Mouse (Mus musculus): ENCODE results near the gene Adam19. TPM values are rescaled to one million over a fixed set of nuclear protein-coding genes. Genes with fewer than 3 reads are reported as not detected.

The Adam19 gene
- polyA plus RNA-seq, 1 experiment: 17.6 TPM

GRCm38 (mm10) chr11:46058916-46059315 is 3.1 kb downstream of the Adam19 start:
- 91% methylated on average over 4 of the region's 4 CpGs for WGBS
- Histone ChIP-seq H3K27ac (ENCODE audit: control insufficient read depth, insufficient read depth, low read depth, low read length, poor library complexity) (no peak overlapping the region), H3K4me3 (replicated peaks; ENCODE audit: control insufficient read depth, low read depth, low read length) (no peak overlapping the region), H3K4me1 (ENCODE audit: control insufficient read depth, insufficient read depth, low read length) (peaks cover 4% of the 10 kb centered on the region)
- no peak for TF ChIP-seq CTCF (IDR thresholded peaks at IDR 0.05; ENCODE audit: control insufficient read depth, insufficient read depth, low read length)
- TF ChIP-seq POLR2A (IDR thresholded peaks at IDR 0.05; ENCODE audit: borderline replicate concordance, control insufficient read depth, low read depth, low read length): no peak

GRCm38 (mm10) chr11:46059887-46060650 is 4.3 kb downstream of the Adam19 start:
- Histone ChIP-seq H3K27ac (ENCODE audit: control insufficient read depth, insufficient read depth, low read depth, low read length, poor library complexity) (no peak overlapping the region), H3K4me1 (ENCODE audit: control insufficient read depth, insufficient read depth, low read length) (peaks cover 4% of the 10 kb centered on the region), H3K4me3 (replicated peaks; ENCODE audit: control insufficient read depth, low read depth, low read length) (no peak overlapping the region)
- TF ChIP-seq POLR2A (IDR thresholded peaks at IDR 0.05; ENCODE audit: borderline replicate concordance, control insufficient read depth, low read depth, low read length) (no peak), CTCF (IDR thresholded peaks at IDR 0.05; ENCODE audit: control insufficient read depth, insufficient read depth, low read length) (peak; percentile 17; the same call in 1 of the 2 replicates)
- 62% methylated on average over 8 of the region's 8 CpGs for WGBS

- H3K27ac ChIP-seq (ENCODE audit: control insufficient read depth, insufficient read depth, low read depth, low read length, poor library complexity): no peak overlapping the region
- TF ChIP-seq POLR2A (IDR thresholded peaks at IDR 0.05; ENCODE audit: borderline replicate concordance, control insufficient read depth, low read depth, low read length) (no peak), CTCF (IDR thresholded peaks at IDR 0.05; ENCODE audit: control insufficient read depth, insufficient read depth, low read length) (no peak)
- H3K4me1 ChIP-seq (ENCODE audit: control insufficient read depth, insufficient read depth, low read length): peaks cover 4% of the 10 kb centered on the region
- WGBS: 58% methylated on average over 5 of the region's 5 CpGs
- no peak overlapping the region for H3K4me3 ChIP-seq (replicated peaks; ENCODE audit: control insufficient read depth, low read depth, low read length)
Measured at GRCm38 (mm10) chr11:46060651-46061020, 4.8 kb downstream of the Adam19 start.

GRCm38 (mm10) chr11:46061776-46062445 is 6.1 kb downstream of the Adam19 start:
- Histone ChIP-seq H3K27ac (ENCODE audit: control insufficient read depth, insufficient read depth, low read depth, low read length, poor library complexity) (no peak overlapping the region; the same call in 1 of the 2 replicates), H3K4me3 (replicated peaks; ENCODE audit: control insufficient read depth, low read depth, low read length) (no peak overlapping the region), H3K4me1 (ENCODE audit: control insufficient read depth, insufficient read depth, low read length) (peaks cover 4% of the 10 kb centered on the region)
- WGBS: 33% methylated on average over 6 of the region's 6 CpGs
- TF ChIP-seq POLR2A (IDR thresholded peaks at IDR 0.05; ENCODE audit: borderline replicate concordance, control insufficient read depth, low read depth, low read length) (no peak), CTCF (IDR thresholded peaks at IDR 0.05; ENCODE audit: control insufficient read depth, insufficient read depth, low read length) (no peak)

- H3K4me3 ChIP-seq (replicated peaks; ENCODE audit: control insufficient read depth, low read depth, low read length): no peak overlapping the region
- H3K27ac ChIP-seq (ENCODE audit: control insufficient read depth, insufficient read depth, low read depth, low read length, poor library complexity): no peak overlapping the region
- TF ChIP-seq CTCF (IDR thresholded peaks at IDR 0.05; ENCODE audit: control insufficient read depth, insufficient read depth, low read length) (no peak), POLR2A (IDR thresholded peaks at IDR 0.05; ENCODE audit: borderline replicate concordance, control insufficient read depth, low read depth, low read length) (no peak)
- peaks cover 4% of the 10 kb centered on the region for H3K4me1 ChIP-seq (ENCODE audit: control insufficient read depth, insufficient read depth, low read length)
- WGBS: 67% methylated on average over 4 of the region's 4 CpGs
Measured at GRCm38 (mm10) chr11:46062569-46062968, 6.8 kb downstream of the Adam19 start.

GRCm38 (mm10) chr11:46062993-46063731 is 7.4 kb downstream of the Adam19 start:
- no peak overlapping the region for H3K4me3 ChIP-seq (replicated peaks; ENCODE audit: control insufficient read depth, low read depth, low read length)
- peaks cover 4% of the 10 kb centered on the region for H3K4me1 ChIP-seq (ENCODE audit: control insufficient read depth, insufficient read depth, low read length)
- WGBS: 41% methylated on average over 9 of the region's 9 CpGs
- peak; percentile 30; the same call in 1 of the 2 replicates for TF ChIP-seq CTCF (IDR thresholded peaks at IDR 0.05; ENCODE audit: control insufficient read depth, insufficient read depth, low read length)
- TF ChIP-seq POLR2A (IDR thresholded peaks at IDR 0.05; ENCODE audit: borderline replicate concordance, control insufficient read depth, low read depth, low read length): no peak
- no peak overlapping the region for H3K27ac ChIP-seq (ENCODE audit: control insufficient read depth, insufficient read depth, low read depth, low read length, poor library complexity)

GRCm38 (mm10) chr11:46064767-46065166 is 9.0 kb downstream of the Adam19 start:
- no peak overlapping the region for H3K4me3 ChIP-seq (replicated peaks; ENCODE audit: control insufficient read depth, low read depth, low read length)
- 69% methylated on average over 8 of the region's 8 CpGs for WGBS
- TF ChIP-seq POLR2A (IDR thresholded peaks at IDR 0.05; ENCODE audit: borderline replicate concordance, control insufficient read depth, low read depth, low read length): no peak
- TF ChIP-seq CTCF (IDR thresholded peaks at IDR 0.05; ENCODE audit: control insufficient read depth, insufficient read depth, low read length): no peak
- H3K4me1 ChIP-seq (ENCODE audit: control insufficient read depth, insufficient read depth, low read length): peaks cover 4% of the 10 kb centered on the region
- H3K27ac ChIP-seq (ENCODE audit: control insufficient read depth, insufficient read depth, low read depth, low read length, poor library complexity): no peak overlapping the region
